Mouse (Mus musculus) CD8-positive naive resting alpha-beta T cell, adult 2 months (primary cell): ENCODE measurements around the gene Zswim3.

ENCODE experiments used
- DNase-seq, 2 experiments: peaks; one replicate each; pipeline ENCODE4 v3.0.0; 2022; ENCODE audit warnings: low read depth in 2 of 2, low spot score in 2 of 2

The Zswim3 gene

DNA sequence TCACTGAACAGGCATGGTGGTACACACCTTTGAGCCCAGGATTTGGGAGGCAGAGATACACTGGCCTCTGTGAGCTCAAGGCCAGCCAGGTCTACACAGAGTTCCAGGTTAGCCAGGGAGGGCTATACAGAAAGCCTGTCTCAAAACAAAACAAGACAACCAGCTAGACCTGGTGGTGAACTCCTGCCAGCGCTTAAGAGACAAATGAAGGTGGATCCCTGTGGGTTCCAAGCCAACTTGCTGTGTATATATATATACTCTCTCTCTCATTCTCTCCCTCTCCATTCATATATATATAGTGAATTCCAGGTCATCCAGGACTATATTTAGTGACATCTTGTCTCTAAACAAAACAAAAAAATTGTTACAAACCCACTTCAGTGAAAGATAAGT, 981 bp upstream of the Zswim3 start:
- DNase-seq: no peak

DNA sequence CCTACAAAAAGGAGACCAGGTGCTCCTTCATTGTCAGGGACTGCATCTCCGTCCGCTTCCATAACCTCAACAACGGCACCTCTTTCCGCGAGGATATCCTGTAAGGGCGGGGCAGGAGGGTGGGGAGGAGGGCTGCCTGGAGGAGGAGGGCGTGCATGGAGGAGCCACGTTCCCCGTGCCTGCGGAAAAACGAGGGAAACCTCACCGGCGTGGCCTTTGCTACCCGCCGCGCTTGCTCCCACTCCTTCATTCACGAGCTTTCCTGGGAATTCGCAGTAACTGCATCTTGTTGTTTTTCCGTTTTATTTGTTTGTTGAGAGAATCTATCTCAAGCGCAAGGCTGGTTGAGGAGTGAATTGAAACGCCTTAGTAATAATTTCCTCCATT, 427 bp downstream of the Zswim3 start:
- DNase-seq: no peak

DNA sequence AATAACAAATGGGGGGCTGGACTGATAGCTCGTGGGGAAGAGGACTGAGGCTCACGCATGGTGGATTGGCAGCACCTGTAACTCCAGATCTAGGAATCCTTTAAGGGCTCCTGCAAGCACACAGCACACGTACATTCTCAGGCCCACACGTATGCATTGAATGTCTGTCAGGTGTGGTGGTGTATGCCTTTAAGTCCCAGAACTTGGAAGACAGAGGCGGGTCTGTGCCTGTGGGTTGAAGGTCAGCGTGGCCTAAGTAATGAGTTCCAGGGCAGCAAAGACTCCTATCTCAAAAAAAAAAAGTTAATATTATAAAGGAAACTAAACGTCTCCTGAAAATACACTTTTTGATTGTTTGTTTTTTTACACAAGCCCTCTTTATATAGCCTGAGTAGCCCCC, 1.7 kb downstream of the Zswim3 start:
- no peak for DNase-seq

DNA sequence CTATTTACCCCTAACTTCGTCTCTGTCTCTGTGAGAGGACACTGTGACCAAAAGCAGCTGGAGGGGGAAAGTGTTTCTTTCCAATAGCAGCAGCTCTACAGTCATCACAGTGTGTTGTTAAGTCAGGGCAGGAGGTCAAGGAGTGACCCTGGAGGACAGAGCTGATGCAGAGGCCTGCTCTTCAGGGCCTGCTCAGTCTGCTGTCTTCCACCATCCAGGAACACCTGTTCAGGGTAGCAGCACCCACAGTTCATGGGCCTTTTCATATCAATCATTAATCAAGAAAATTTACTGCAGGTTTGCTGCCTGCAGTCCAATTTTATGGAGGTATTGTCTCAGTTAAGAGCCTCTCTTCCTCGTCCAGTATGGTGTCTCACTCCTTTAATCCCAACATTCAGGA, 8.7 kb downstream of the Zswim3 start:
- DNase-seq: no peak

DNA sequence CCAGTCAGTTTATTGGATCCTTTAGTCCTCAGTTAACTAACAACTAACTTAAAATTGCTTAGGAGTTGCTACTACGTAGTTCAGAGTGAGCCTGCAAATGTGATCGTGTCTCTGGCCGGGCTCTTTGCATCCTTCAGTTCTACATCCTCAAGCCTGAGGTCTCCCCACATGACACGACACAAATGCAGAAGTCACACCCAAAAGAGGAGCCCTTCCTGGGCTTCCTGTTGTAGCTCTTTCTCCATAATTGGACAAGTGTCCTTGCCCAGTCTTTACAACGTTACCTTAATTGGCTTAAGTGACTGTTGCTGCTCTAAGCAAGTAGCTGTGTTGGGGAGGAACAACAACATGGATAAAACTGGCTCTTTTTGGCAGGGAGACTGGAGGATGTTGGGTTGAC, 10.4 kb downstream of the Zswim3 start:
- DNase-seq: no peak

DNA sequence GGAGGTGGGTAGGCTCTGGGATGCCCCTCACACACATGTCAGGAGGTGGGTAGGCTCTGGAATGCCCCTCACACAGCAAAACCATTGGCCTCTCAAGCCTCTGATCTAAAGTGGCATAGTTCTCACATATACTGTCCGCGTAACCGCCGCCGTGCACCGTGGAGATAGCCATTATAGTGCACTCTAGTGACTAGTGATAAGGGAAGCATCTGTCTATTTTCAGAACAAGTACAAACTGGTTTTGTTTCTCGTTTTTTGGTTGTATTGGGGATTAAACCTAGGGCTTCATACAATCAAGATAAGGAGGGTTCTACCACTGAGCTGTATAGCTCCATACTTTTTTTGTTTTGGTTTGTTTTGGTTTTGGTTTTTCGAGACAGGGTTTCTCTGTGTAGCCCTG, 10.9 kb downstream of the Zswim3 start:
- no peak for DNase-seq

DNA sequence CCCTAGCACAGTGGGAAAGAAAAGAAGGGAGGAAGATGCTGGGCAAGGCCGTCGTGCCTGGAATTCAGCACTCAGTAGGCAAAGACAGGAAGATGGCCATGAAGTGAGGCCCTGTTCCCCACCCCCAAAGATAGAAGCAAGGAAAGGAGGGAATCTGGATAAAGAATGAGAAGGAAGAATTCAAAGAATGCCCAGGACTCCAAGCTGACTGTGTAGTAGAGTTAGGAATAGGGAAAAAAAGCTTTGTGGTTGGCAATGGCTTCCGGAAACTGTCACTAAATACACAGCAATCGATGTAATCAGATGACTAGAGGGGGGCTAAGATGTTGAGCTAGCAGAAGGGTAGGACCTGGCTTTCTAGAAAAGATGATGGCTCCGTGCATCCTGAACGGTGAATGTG, 12.3 kb downstream of the Zswim3 start:
- DNase-seq: no peak

DNA sequence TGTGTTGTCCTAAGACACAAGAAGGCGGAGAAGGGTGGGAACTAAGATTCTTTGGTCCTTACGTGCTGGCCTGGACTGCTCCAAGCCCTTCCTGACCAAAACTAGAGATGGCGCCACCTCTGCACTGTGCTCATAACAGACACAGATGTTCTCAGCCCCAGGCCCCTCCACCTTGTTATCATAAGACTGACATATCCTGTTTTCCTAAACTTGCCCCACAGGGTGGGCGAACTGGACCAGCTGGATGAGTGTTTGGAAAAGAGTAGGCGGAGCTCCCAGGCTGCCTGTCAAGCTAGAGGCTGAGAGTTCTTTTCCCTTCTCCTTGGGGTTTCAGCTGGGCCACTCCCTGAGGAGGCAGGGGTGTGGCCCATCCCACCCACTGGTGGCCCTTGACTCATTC, 12.8 kb downstream of the Zswim3 start:
- DNase-seq: no peak

DNA sequence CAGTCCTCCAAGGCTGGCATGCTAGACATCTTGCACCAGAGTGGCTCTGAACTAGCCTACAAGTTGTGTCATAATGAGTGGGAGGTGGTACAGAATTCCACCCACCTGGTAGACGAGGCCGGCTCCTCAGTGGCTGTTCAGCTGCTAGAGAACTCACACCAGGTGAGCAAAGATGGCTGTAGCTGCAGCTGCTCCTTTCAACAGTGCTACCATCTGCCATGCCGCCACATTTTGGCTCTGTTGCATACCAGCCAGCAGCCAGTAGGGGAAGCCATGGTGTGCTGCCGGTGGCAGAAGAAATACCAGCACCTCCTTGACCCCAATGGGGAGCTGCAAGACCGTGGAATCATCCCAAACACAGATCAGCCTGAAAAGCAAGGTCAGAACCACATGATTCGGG, 16.2 kb downstream of the Zswim3 start:
- DNase-seq: no peak

DNA sequence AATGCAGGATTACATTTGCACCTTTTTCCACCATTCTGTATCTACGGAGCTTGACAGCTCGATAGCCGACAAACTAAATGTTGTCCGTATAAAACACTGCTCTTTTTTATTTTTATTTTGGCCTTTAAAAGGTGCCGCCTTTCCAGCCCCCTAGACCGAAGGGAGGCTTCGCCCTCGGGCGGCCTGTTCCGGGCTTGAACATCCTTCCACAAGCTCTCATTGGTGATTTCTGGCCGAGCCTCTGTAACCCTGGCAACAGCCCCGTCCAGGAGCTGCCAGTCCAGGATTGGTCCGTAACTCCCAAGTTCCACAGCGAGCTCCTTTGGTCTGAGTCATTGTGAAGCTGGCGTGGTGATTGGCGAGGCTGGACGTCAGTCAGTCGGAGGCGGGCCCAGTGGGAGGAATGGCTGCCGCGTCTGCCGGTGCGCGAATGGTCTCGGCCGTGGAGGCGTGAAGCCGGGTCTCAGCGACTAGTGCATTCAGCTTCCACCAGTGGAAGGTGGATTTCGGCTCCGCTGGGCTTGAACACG, 17.8 kb downstream of the Zswim3 start, which contains the start of gene Zswim1:
Gene Zswim1, plus strand, starts transcription at position 51 of the 530 bp plus-strand sequence.
- DNase-seq: peak; percentile 99 to 100

DNA sequence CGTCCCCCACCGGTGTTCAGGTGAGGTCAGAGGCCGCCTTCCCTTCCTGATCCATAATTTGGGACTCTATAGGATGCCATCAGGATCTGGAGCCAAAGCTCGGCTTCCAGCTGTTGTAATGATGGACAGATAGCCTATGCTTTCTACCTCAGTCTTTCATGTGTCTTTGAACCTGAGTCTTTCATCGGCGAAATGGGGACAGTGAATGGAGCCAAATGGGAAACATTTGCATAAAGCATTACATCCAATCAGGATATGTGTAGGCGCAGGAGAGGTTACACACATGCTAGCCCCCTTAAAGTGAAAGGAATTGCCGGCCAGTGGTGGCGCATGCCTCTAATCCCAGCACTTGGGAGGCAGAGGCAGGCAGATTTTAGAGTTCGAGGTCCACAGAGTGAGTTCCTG, 18.3 kb downstream of the Zswim3 start:
- DNase-seq: no peak

DNA sequence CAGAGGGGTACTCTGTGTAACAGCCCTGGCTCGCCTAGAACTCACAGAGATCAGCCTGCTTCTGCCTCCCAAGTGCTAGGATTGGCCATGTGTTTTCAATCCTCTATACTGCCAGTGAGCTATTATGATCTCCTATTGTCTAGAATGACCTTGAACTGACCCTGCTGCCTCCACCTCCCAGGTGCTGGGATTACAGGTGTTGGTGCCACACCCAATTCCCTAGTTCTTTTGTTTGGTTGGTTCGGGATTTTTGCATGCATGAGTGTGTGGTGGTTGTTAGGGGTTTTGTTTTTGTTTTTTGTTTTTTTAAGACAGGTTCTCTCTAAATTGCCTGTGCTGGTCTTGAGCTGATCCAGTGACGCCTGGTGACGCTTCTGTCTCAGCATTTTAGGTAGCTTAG, 19.1 kb downstream of the Zswim3 start:
- DNase-seq: no peak

DNA sequence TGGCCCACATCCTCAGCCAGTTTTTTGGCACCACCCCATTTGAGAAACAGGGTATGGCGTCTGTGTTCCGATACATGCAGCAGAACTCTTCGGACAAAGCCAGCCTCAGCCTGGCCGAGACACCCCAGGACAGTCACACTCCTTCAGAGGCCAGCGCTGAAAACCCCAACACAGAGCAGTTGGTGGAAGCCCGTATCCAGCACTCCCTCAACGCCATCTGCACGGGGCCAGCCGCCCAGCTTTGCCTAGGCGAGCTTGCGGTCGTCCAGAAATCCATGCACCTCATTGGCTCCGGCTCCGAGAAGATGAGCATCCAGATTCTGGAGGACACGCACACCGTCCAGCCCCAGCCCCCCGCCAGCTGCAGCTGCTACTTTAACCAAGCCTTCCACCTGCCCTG, 20.6 kb downstream of the Zswim3 start:
- no peak for DNase-seq

DNA sequence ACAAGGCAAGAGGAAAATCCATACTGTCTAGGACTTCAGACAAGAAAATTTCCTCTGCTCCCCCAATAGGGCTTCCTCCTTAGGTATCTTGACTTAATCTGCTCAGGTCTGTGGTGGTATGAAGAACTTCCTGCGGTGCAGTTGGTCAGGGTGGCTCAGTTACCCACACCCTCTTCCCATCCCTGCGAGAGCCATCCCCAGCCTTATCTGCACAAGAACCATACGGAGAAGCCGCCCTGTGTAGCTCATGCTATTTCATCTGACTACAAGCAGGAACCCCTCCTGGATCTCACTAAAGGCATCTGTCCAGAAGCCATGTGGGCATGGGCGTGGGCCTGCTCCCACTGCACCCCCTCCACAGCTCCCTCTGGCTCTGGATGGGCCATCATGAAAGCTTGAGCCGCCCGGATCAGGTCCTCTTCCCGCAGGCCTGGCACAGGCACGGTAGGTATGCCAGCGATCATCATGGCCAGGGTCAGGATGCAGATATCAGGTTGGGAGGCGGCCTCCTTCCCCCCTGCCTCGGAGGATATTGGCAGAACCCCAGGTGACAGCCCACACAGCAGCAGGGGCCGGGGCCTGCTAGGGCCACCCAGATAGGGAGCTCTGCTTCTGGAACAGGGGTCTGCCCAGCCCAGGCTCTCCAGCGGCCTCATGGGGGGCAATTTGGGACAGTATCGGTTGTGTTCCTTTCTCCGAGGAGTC, 22.4 kb downstream of the Zswim3 start:
- no peak for DNase-seq

DNA sequence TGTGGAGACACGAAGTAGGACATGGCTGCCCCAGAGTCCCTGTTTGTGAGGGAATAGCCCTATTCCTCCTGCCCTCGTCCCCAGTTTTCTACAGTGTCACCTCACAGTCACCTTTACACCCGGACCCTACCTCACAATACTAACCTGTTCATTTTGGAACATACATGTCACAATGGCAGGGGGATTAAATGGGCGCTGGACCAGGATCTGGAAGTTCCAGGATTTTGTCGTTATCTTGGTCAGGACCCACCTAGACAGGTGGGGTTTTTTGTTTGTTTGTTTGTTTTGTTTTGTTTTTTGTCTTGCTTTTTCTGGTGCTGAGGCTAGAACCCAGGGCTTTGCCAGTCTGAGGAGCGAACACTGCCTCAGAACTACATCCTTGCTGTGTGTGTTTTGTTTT, 23.5 kb downstream of the Zswim3 start, which contains the start of gene Spata25:
Gene Spata25, minus strand, starts transcription at position 101 of the 400 bp plus-strand sequence.
- no peak for DNase-seq

DNA sequence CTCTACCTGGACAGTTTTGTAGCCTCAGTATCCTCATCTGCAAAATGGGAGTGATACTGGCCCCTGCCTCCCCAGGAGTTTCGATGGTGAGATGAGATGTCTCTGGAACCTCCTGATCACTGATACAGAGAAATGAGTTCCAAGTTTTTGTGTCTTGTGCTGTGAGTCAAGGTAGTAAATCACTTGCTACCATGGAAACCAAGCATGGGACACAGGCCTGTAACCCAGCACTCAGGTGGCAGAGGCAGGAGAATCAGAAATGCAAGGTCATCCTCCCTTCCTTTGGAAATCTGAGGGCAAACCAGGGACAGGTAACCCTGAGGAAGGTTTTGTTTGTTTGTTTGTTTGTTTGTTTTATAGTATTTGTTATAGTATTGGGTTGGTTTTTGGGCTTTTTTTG, 24.2 kb downstream of the Zswim3 start:
- DNase-seq: no peak

DNA sequence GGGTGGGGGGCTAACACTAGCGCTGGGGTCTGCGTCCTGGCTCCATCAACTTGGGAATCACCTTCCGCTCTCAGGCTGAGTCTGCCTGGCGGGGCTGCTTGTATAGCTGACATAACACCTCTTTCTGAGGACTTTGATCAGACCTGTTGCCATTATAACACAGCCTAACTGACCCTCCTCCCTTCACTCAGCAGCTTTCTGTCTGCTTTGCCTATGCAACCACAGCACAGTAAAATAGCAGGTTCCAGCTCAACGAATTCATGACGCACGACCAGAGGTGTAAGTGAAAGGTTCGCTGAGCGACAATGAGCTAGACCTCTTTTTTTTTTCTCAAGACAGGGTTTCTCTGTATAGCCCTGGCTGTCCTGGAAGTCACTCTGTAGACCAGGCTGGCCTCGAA, 26.1 kb downstream of the Zswim3 start:
- no peak for DNase-seq

DNA sequence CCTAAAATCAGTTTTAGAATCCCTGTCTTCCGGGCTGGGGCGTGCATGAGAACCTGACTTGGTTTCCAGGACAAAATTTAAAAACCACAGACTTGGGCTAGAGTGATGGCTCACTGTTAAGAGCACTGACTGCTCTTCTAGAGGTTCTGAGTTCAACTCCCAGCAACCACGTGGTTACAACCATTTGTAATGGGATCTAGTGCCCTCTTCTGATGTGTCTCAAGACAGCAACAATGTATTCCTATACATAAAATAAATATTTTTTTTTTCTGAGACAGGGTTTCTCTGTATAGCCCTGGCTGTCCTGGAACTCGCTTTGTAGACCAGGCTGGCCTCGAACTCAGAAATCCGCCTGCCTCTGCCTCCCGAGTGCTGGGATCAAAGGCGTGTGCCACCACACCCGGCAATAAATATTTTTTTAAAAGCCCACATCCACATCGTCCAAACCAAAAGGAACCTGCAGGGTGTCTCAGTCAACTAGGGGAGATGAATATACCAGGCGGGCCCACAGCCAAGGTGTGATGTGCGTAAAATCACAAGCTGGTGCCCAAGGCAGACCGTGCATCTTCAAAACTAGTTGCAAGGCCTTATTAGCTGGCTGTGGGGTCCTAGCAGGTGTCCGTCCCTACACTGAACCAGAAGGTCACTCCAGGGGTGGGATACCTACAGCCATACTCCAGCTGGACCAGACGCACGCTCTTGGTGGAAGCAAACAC, 27.3 kb downstream of the Zswim3 start:
- DNase-seq: no peak

DNA sequence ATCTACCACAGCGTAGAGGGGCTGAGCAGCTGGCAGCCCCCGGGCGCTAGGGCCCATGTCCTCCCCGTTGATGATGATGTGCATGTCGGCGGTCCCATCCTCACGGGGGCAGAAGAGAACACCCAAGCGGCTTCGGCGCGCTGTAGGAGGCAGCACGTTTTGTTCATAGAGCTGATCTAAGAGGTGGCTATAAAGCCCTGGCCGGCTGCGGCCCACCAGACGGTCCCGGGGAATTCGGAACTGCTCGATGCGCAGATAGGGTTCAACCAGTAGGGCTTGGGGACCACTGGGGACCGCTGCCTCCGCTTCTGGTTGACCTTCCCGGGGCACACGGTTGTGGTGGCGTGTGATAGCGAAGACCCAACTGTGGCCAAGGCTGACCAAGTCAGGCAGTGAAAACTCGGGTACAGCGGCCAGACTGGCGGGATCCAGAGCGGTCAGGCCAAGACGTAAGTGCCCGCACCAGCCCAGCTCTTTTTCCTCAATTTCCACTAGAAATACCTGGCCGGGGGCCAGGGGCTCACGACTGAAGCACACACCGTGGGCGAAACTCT, 27.9 kb downstream of the Zswim3 start, which contains the start of gene Ctsa:
Gene Ctsa, plus strand, starts transcription at position 126 of the 554 bp plus-strand sequence.
- peak; percentile 68 to 77 for DNase-seq

DNA sequence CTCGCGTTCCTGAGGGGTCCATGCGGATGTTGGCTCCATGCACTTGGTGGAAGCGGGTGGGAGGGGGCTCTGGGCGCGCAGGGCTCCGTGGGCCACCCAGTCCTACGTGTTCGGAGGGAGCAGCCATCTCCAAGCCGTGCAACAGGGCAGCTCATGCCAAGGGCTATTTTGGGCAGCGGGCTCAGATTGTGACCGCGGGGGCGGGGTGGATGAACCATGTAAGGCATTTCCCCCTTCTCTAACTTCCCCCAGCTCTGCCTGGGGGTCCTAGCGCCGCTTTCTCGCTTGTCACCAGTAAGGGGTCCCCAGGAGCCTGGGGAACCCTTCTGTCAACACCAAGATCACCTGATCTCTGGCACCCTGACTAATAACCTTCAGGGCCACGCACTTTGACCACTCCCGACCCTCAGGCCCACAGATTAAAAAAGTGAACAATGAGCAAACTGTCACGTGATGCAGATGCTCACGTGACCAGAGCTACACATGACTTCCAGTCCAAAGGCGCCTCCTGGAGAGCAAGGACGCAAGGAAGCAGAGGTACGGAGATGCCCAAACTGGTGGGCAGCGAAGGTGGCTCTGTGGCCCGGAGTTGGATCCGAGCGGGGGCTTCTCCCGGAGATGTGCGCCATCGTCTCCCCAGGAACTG, 28.5 kb downstream of the Zswim3 start, which contains the start of gene Neurl2:
Gene Neurl2, minus strand, starts transcription at position 143 of the 646 bp plus-strand sequence.
- DNase-seq: peak; percentile 81 to 85

DNA sequence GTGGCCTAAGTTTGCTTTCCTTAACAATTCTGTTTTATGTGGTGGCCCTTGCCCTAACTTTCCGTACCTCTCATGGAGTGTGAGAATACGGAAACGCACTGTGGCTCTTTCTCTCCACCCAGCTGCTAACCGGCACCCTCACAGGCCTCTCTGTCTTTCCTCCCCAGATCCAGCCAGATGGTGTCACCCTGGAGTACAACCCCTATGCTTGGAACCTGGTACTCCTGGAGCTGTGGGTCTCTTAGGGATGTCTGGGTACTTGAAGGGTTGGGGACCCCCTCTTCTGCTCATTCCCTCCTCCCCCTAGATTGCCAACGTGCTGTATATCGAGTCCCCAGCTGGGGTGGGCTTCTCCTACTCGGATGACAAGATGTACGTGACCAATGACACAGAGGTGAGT, 29.6 kb downstream of the Zswim3 start:
- DNase-seq: no peak

DNA sequence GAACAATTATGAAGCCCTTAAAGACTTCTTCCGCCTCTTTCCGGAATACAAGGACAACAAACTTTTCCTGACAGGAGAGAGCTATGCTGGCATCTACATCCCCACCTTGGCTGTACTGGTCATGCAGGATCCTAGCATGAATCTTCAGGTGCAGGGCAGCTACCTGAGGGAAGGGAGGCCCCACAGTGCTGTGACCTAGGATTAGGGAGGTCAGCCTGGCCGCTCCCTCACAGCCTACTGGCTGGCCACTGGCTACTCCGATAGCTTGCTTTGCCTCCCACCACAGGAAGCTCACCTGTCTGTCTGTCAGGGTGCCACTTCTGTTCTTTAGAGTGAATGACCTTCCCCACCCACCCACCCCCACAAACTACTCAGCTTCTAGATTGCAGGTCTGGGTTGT, 30.3 kb downstream of the Zswim3 start:
- no peak for DNase-seq
